Mouse (Mus musculus) erythroid progenitor cell, adult 5-6 weeks (primary cell): ENCODE data around the gene Gm5141. TPM values are rescaled to one million over a fixed set of nuclear protein-coding genes. Genes with fewer than 3 reads are reported as not detected.
"Not testable (repeated sequence)": the region's sequence is repeated elsewhere in the genome, so short reads cannot be mapped to it uniquely, and the experiment has no call there.

Experiments used
- ATAC-seq: replicated peaks from 2 replicates; pipeline ENCODE4 v1.8.0; 2016; ENCODE audit warnings: moderate number of reproducible peaks, mild to moderate bottlenecking, moderate TSS enrichment, inconsistent platforms; ENCODE audit not compliant: poor library complexity, low FRiP score, severe bottlenecking
- total RNA-seq, 2 experiments: library from RNA; stranded (forward) in 1 of 2; stranded (reverse) in 1 of 2; fragments of 150-400 nt in 1 of 2; fragments of 186-747, 209-891 nt in 1 of 2; gene quantifications; 2 replicates each; pipeline versions ENCODE4 v1.2.3 to v1.2.4; 2015 to 2017; ENCODE audit warnings: low replicate concordance in 2 of 2

The Gm5141 gene
- total RNA-seq (2015; ENCODE audit: low replicate concordance), result 0.72 and 1.3 TPM in 2 replicates
- 0.77 TPM in 1 of 2 replicates, not detected in the other for total RNA-seq (2017; ENCODE audit: low replicate concordance)

- ATAC-seq, result peak; percentile 90
Observed at GRCm38 (mm10) chr13:62785199-62786134, at the start of gene Gm5141. Gm5141 (minus strand) TSS chr13:62785808.

GRCm38 (mm10) chr13:62833341-62833740 lies 47.7 kb upstream of the Gm5141 start:
- ATAC-seq, result no peak

- ATAC-seq, result no peak
Observed at GRCm38 (mm10) chr13:62832239-62832638, 46.6 kb upstream of the Gm5141 start.

DNA sequence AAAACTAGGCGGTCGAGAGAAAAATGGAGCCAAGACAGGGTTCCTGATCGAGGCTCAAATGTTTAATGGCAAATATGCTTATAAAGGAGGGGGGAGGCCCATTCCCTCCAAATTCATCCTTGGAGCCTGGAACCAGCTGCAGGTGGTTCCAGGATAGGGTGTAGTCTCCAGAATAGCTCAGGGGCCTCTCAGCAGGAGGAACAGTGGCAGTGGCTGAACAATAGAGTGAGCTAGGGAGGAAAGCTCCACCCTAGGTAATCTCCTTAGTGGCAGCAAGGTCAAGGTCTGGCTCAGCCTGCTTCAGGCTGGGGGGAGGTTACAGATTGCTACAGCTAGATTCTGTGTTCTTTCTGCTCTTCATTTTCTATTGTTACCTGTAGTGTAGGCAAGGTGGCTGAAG lies 30.1 kb upstream of the Gm5141 start:
- ATAC-seq, result not testable (repeated sequence)

DNA sequence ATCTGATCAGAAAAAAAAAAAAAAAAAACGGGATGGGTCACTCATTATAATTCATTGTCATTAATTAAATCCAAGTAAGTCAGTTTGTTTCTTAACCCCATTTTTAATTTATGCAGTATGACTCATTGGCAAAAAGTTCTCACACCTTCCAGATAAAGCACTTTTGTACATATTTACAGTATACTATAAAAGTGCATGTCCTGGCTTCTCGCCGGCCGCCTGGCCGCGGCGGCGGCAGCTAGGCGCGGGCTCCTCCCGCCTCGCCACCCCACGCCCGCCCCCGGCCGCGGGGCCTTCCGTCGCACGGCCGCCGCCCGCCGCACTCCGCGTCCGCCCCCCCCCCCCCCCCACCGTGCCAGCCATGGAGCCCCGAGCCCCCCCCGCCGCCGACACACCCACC lies 27.1 kb upstream of the Gm5141 start:
- no peak for ATAC-seq

DNA sequence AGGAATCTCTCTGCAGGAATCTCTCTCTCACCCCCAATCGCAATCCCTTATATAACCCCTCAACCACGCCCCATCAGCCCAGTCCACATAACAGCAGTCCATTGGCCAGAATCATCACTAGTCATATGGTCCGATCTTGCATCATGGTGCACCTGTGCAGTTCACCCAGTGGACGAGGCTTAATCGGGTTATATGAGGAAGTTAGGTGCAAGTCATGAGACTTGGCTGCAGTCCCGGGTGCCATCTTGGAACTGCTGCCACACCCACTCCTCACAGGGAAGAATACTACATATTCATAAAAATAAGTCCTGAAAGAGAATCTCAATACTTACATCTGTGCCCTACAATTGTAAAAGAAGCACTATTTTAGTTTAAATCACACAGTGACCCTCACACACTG lies 22.4 kb upstream of the Gm5141 start:
- not testable (repeated sequence) for ATAC-seq

GRCm38 (mm10) chr13:62786135-62786493 lies 506 bp upstream of the Gm5141 start:
- ATAC-seq, result not testable (repeated sequence)

- not testable (repeated sequence) for ATAC-seq
Observed at GRCm38 (mm10) chr13:62763806-62764205, 21.8 kb downstream of the Gm5141 start.

GRCm38 (mm10) chr13:62760432-62761415 lies 24.9 kb downstream of the Gm5141 start, which contains the start of gene Platr25:
Platr25 (minus strand) TSS chr13:62760709.
- ATAC-seq, result peak; percentile 88

- no peak for ATAC-seq
Observed at GRCm38 (mm10) chr13:62733322-62733721, 52.3 kb downstream of the Gm5141 start.

Other genes with a start within 250 kb of the Gm5141 start
- 4.3 TPM in 1 of 2 replicates, not detected in the other for gene Zfp935, start 227.3 kb downstream of the Gm5141 start, total RNA-seq (2015; ENCODE audit: low replicate concordance)
- gene Zfp935, start 227.3 kb downstream of the Gm5141 start, total RNA-seq (2017; ENCODE audit: low replicate concordance), result 3.5 TPM in 1 of 2 replicates, not detected in the other
- 5.0 and 12.2 TPM in 2 replicates for gene Zfp934, start 214.6 kb downstream of the Gm5141 start, total RNA-seq (2015; ENCODE audit: low replicate concordance)
- 6.8 and 7.0 TPM in 2 replicates for gene Zfp934, start 214.6 kb downstream of the Gm5141 start, total RNA-seq (2017; ENCODE audit: low replicate concordance)
- gene 6720489N17Rik, start 161.6 kb downstream of the Gm5141 start, total RNA-seq (2015; ENCODE audit: low replicate concordance), result 1.8 and 4.2 TPM in 2 replicates
- 4.9 and 33.1 TPM in 2 replicates for gene 6720489N17Rik, start 161.6 kb downstream of the Gm5141 start, total RNA-seq (2017; ENCODE audit: low replicate concordance)
- gene Platr25, start 25.1 kb downstream of the Gm5141 start, total RNA-seq (2015; ENCODE audit: low replicate concordance), result 8.0 and 10.1 TPM in 2 replicates
- 7.8 and 10.3 TPM in 2 replicates for gene Platr25, start 25.1 kb downstream of the Gm5141 start, total RNA-seq (2017; ENCODE audit: low replicate concordance)
- gene Fbp2, start 72.6 kb upstream of the Gm5141 start, total RNA-seq (2015; ENCODE audit: low replicate concordance), result not detected in 2 replicates
- not detected in 2 replicates for gene Fbp2, start 72.6 kb upstream of the Gm5141 start, total RNA-seq (2017; ENCODE audit: low replicate concordance)
- 1.4 and 5.9 TPM in 2 replicates for gene Fbp1, start 102.5 kb upstream of the Gm5141 start, total RNA-seq (2015; ENCODE audit: low replicate concordance)
- gene Fbp1, start 102.5 kb upstream of the Gm5141 start, total RNA-seq (2017; ENCODE audit: low replicate concordance), result 4.0 TPM in 1 of 2 replicates, not detected in the other
- 5.9 and 11.9 TPM in 2 replicates for gene 2010111I01Rik, start 179.1 kb upstream of the Gm5141 start, total RNA-seq (2015; ENCODE audit: low replicate concordance)
- 19.9 and 28.4 TPM in 2 replicates for gene 2010111I01Rik, start 179.1 kb upstream of the Gm5141 start, total RNA-seq (2017; ENCODE audit: low replicate concordance)